Mouse (Mus musculus) CH12.LX (cell line): ENCODE data around the gene 1300017J02Rik. TPM values are rescaled to one million over a fixed set of nuclear protein-coding genes. Genes with fewer than 3 reads are reported as not detected.
A peak's percentile ranks its signal among the peaks of the same experiment; 100 is the strongest.

Experiments
- DNase-seq: peaks from one replicate; pipeline ENCODE4 v3.0.0-alpha.2; 2013; ENCODE audit errors: extremely low read depth
- H3K27ac ChIP-seq: 2 replicates; pipeline ENCODE4 v1.5.1; 2012; ENCODE audit warnings: low read depth, mild to moderate bottlenecking, control low read depth, moderate library complexity; ENCODE audit not compliant: insufficient read depth
- H3K27me3 ChIP-seq: replicated peaks from 2 replicates; pipeline ENCODE3; 2012; ENCODE audit warnings: inconsistent platforms
- H3K36me3 ChIP-seq, 2 experiments: replicated peaks in 1 of 2; 2 replicates each; pipeline versions ENCODE3 to v1.6.1; 2012; ENCODE audit warnings: inconsistent platforms in 1 of 2, low read length in 1 of 2, mild to moderate bottlenecking in 1 of 2, mixed read lengths in 1 of 2, moderate library complexity in 1 of 2; ENCODE audit not compliant: control insufficient read depth in 1 of 2, insufficient read depth in 1 of 2
- H3K4me1 ChIP-seq, 2 experiments: 2 replicates each; pipeline ENCODE4 v1.6.1; 2012; ENCODE audit warnings: inconsistent platforms in 1 of 2, moderate library complexity in 1 of 2; ENCODE audit not compliant: insufficient read depth in 2 of 2, control insufficient read depth in 1 of 2
- H3K4me2 ChIP-seq: 2 replicates; pipeline ENCODE4 v1.6.1; 2012; ENCODE audit warnings: low read depth, mild to moderate bottlenecking, control low read depth; ENCODE audit not compliant: poor library complexity, insufficient read depth, severe bottlenecking
- H3K4me3 ChIP-seq, 3 experiments: fragments of 150-350 bp in 1 of 3; sonication (generic) in 1 of 3; replicated peaks in 1 of 3; 2 replicates each; pipeline versions ENCODE3 to v1.5.1; 2011 to 2012; ENCODE audit warnings: low read depth in 2 of 3, low read length in 2 of 3, mild to moderate bottlenecking in 2 of 3, moderate library complexity in 2 of 3, control low read depth in 1 of 3, improper control_type of control experiment in 1 of 3, inconsistent platforms in 1 of 3, mixed read lengths in 1 of 3; ENCODE audit not compliant: poor library complexity in 1 of 3
- H3K79me2 ChIP-seq: replicated peaks from 2 replicates; pipeline ENCODE4 v1.6.1; 2012; ENCODE audit warnings: mild to moderate bottlenecking, moderate library complexity; ENCODE audit not compliant: control insufficient read depth, poor library complexity, insufficient read depth, severe bottlenecking; ENCODE audit errors: extremely low read depth
- H3K9ac ChIP-seq: 2 replicates; pipeline ENCODE4 v1.6.1; 2012; ENCODE audit warnings: low read depth, mild to moderate bottlenecking, control low read depth, moderate library complexity; ENCODE audit not compliant: insufficient read depth
- H3K9me3 ChIP-seq: replicated peaks from 2 replicates; pipeline ENCODE3; 2012; ENCODE audit warnings: low read length, inconsistent platforms, mixed read lengths
- BHLHE40 ChIP-seq: IDR thresholded peaks from 2 replicates; pipeline ENCODE4 v1.6.1; 2011; ENCODE audit warnings: mild to moderate bottlenecking, low read depth, low read length, improper control_type of control experiment
- CHD1 ChIP-seq: IDR thresholded peaks from 2 replicates; pipeline ENCODE4 v1.6.1; 2012; ENCODE audit warnings: low read depth, low read length, improper control_type of control experiment, inconsistent platforms
- CHD2 ChIP-seq: IDR thresholded peaks from 2 replicates; pipeline ENCODE4 v1.6.1; 2011; ENCODE audit warnings: low read length, improper control_type of control experiment
- CTCF ChIP-seq, 2 experiments: IDR thresholded peaks in 1 of 2; conservative IDR thresholded peaks in 1 of 2; 2 replicates each; pipeline ENCODE4 v1.5.1; 2011 to 2012; ENCODE audit warnings: low read depth in 2 of 2, low read length in 2 of 2, improper control_type of control experiment in 1 of 2, inconsistent platforms in 1 of 2, mild to moderate bottlenecking in 1 of 2, moderate library complexity in 1 of 2
- E2F4 ChIP-seq: IDR thresholded peaks from 2 replicates; pipeline ENCODE4 v1.6.1; 2011; ENCODE audit warnings: low read depth, low read length, improper control_type of control experiment; ENCODE audit not compliant: insufficient replicate concordance
- ELF1 ChIP-seq: IDR thresholded peaks from 2 replicates; pipeline ENCODE4 v1.6.1; 2014; ENCODE audit warnings: low read depth, mild to moderate bottlenecking, inconsistent platforms, low read length, improper control_type of control experiment
- ETS1 ChIP-seq: conservative IDR thresholded peaks from 2 replicates; pipeline ENCODE4 v1.6.1; 2012; ENCODE audit warnings: low read depth, mild to moderate bottlenecking, inconsistent platforms, low read length, improper control_type of control experiment, moderate library complexity
- GABPA ChIP-seq: IDR thresholded peaks from 2 replicates; pipeline ENCODE4 v1.6.1; 2012; ENCODE audit warnings: low read depth, low read length, improper control_type of control experiment, inconsistent platforms; ENCODE audit not compliant: insufficient replicate concordance
- HCFC1 ChIP-seq: IDR thresholded peaks from 2 replicates; pipeline ENCODE4 v1.6.1; 2012; ENCODE audit warnings: low read depth, mild to moderate bottlenecking, inconsistent platforms, low read length, improper control_type of control experiment
- IRF4 ChIP-seq: IDR thresholded peaks from 2 replicates; pipeline ENCODE4 v1.6.1; 2014; ENCODE audit warnings: low read depth, mild to moderate bottlenecking, inconsistent platforms, low read length, improper control_type of control experiment
- JUN ChIP-seq: IDR thresholded peaks from 2 replicates; pipeline ENCODE4 v1.6.1; 2011; ENCODE audit warnings: low read depth, mild to moderate bottlenecking, low read length, improper control_type of control experiment, moderate library complexity; ENCODE audit not compliant: insufficient read depth
- KAT2A ChIP-seq: IDR thresholded peaks from 2 replicates; pipeline ENCODE4 v1.6.1; 2012; ENCODE audit warnings: low read length, improper control_type of control experiment, inconsistent platforms; ENCODE audit not compliant: insufficient replicate concordance
- MAFK ChIP-seq: IDR thresholded peaks from 2 replicates; pipeline ENCODE4 v1.6.1; 2011; ENCODE audit warnings: low read length, improper control_type of control experiment; ENCODE audit not compliant: insufficient replicate concordance
- MAZ ChIP-seq: IDR thresholded peaks from 2 replicates; pipeline ENCODE4 v1.6.1; 2012; ENCODE audit warnings: low read depth, mild to moderate bottlenecking, inconsistent platforms, low read length, improper control_type of control experiment, moderate library complexity
- MEF2A ChIP-seq: IDR thresholded peaks from 2 replicates; pipeline ENCODE4 v1.6.1; 2014; ENCODE audit warnings: low read depth, mild to moderate bottlenecking, inconsistent platforms, low read length, improper control_type of control experiment, borderline replicate concordance
- NRF1 ChIP-seq: IDR thresholded peaks from 2 replicates; pipeline ENCODE4 v1.6.1; 2014; ENCODE audit warnings: low read depth, mild to moderate bottlenecking, inconsistent platforms, low read length, improper control_type of control experiment, moderate library complexity
- PAX5 ChIP-seq: IDR thresholded peaks from 2 replicates; pipeline ENCODE4 v1.6.1; 2012; ENCODE audit warnings: low read length, inconsistent platforms, mixed read lengths
- POLR2A ChIP-seq: IDR thresholded peaks from 2 replicates; pipeline ENCODE4 v1.6.1; 2011; ENCODE audit warnings: low read depth, mild to moderate bottlenecking, improper control_type of control experiment, low read length
- RAD21 ChIP-seq: IDR thresholded peaks from 2 replicates; pipeline ENCODE4 v1.6.1; 2011; ENCODE audit warnings: low read depth, mild to moderate bottlenecking, low read length, improper control_type of control experiment, moderate library complexity
- SIN3A ChIP-seq: IDR thresholded peaks from 2 replicates; pipeline ENCODE4 v1.6.1; 2012; ENCODE audit warnings: low read length, improper control_type of control experiment, inconsistent platforms
- SMC3 ChIP-seq: IDR thresholded peaks from 2 replicates; pipeline ENCODE4 v1.6.1; 2011; ENCODE audit warnings: low read depth, low read length, improper control_type of control experiment
- UBTF ChIP-seq: IDR thresholded peaks from 2 replicates; pipeline ENCODE4 v1.6.1; 2012; ENCODE audit warnings: low read depth, mild to moderate bottlenecking, inconsistent platforms, low read length, improper control_type of control experiment, moderate library complexity
- USF1 ChIP-seq: IDR thresholded peaks from 2 replicates; pipeline ENCODE4 v1.6.1; 2014; ENCODE audit warnings: low read depth, mild to moderate bottlenecking, inconsistent platforms, low read length, improper control_type of control experiment
- USF2 ChIP-seq: conservative IDR thresholded peaks from 2 replicates; pipeline ENCODE4 v1.6.1; 2011; ENCODE audit warnings: low read depth, low read length, improper control_type of control experiment
- ZC3H11A ChIP-seq: IDR thresholded peaks from 2 replicates; pipeline ENCODE4 v1.6.1; 2012; ENCODE audit warnings: low read depth, mild to moderate bottlenecking, inconsistent platforms, low read length, improper control_type of control experiment
- ZMIZ1 ChIP-seq: IDR thresholded peaks from 2 replicates; pipeline ENCODE4 v1.6.1; 2012; ENCODE audit warnings: low read depth, mild to moderate bottlenecking, inconsistent platforms, low read length, improper control_type of control experiment
- ZNF384 ChIP-seq: IDR thresholded peaks from 2 replicates; pipeline ENCODE4 v1.6.1; 2012; ENCODE audit warnings: low read depth, low read length, improper control_type of control experiment, inconsistent platforms
- dilution Hi-C: fragments of 300-500 bp; cut with MboI; formaldehyde crosslinking; loops from 2 replicates; pipeline ENCODE4 v1.14.3; 2020; ENCODE audit warnings: low sequenced_read_pairs; ENCODE audit not compliant: extremely low pct_unique_long_range_greater_than_20kb, extremely low pct_ligation_motif_present
- in situ Hi-C: fragments of 300-500 bp; cut with MboI; formaldehyde crosslinking; loops from 3 replicates; pipeline ENCODE4 v1.14.3; 2019; ENCODE audit warnings: low sequenced_read_pairs, low pct_ligation_motif_present, low pct_unique_long_range_greater_than_20kb, mixed read lengths
- polyA plus RNA-seq: library from polyadenylated mRNA; unstranded; fragments of >175 nt; gene quantifications from 2 replicates; pipeline ENCODE4 v1.2.1, GENCODE M21; 2012; ENCODE audit warnings: low read depth; ENCODE audit not compliant: insufficient read length
- total RNA-seq, 2 experiments: library from RNA; depleted of rRNA; stranded (reverse); fragments of 300-350 nt in 1 of 2; fragments of >200 nt in 1 of 2; gene quantifications; 2 replicates each; pipeline ENCODE4 v1.2.3; 2012 to 2014

1300017J02Rik gene
- total and polyA plus RNA-seq, 3 experiments, result 0.59 to 0.81 TPM; not detected in 1

DNA sequence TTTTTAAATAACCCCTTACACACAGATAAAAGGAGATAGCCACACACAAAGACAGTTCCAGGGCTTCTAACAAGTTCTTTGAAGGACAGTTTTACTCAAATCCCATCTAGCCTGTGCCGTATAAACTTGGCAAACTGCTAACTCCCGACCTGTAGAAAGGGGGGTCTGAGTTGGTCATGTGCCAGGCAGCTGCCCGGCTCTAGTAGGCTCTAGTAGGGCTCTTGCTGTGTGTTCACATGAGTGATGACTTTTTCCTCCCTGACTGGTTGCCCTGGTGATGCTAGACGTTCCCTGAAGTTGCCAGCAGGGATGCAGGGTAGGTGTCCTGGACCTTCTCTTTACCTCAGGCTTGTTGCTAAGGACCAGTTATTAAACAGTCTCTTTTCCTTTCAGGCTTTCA, 33.8 kb downstream of the 1300017J02Rik start:
- H3K27me3 ChIP-seq, result peaks cover 2% of the 10 kb centered on the region
- H3K4me1 ChIP-seq, result no peaks in the 10 kb centered on the region
- dilution Hi-C loops, result no loop called here
- H3K36me3 ChIP-seq, result no peaks in the 10 kb centered on the region
- no peak overlapping the region for H3K4me3 ChIP-seq
- H3K9ac ChIP-seq, result no peak overlapping the region
- H3K4me2 ChIP-seq, result no peak overlapping the region
- in situ Hi-C loops, result no loop called here
- TF ChIP-seq RAD21 (no peak), JUN (no peak), USF2 (no peak), CHD1 (no peak), PAX5 (no peak), ZC3H11A (no peak), MEF2A (no peak), ZNF384 (no peak), CTCF (conservative IDR thresholded peaks at IDR 0.05 in 1 of 2, IDR thresholded peaks at IDR 0.05 in 1 of 2; ENCODE audit: low read depth in 2 of 2, low read length in 2 of 2) (no peak), GABPA (no peak), HCFC1 (no peak), USF1 (no peak)
- no peaks in the 10 kb centered on the region for H3K9me3 ChIP-seq
- no peak overlapping the region for H3K27ac ChIP-seq
- no peaks in the 10 kb centered on the region for H3K79me2 ChIP-seq
- no peak for DNase-seq

- H3K27me3 ChIP-seq, result peaks cover 6% of the 10 kb centered on the region
- TF ChIP-seq MAFK (no peak), GABPA (no peak), PAX5 (no peak), CTCF (conservative IDR thresholded peaks at IDR 0.05 in 1 of 2, IDR thresholded peaks at IDR 0.05 in 1 of 2; ENCODE audit: low read depth in 2 of 2, low read length in 2 of 2) (0 out of 4 replicates have a peak, but pooled peaks of 1 of the 2 experiments have one; percentile 24), SIN3A (no peak), ETS1 (no peak)
- TF ChIP-seq, all 38 proteins: peak for 1
- Histone ChIP-seq H3K36me3 (no peaks in the 10 kb centered on the region), H3K9ac (no peak overlapping the region), H3K27ac (no peak overlapping the region), H3K4me2 (no peak overlapping the region), H3K4me3 (no peak overlapping the region), H3K9me3 (peaks cover 4% of the 10 kb centered on the region), H3K79me2 (no peaks in the 10 kb centered on the region), H3K4me1 (no peaks in the 10 kb centered on the region)
- no peak for DNase-seq
- in situ Hi-C loops (no loop called here), dilution Hi-C loops (no loop called here)
Observed at GRCm38 (mm10) chr9:103265778-103266177, 39.1 kb downstream of the 1300017J02Rik start.

- no peak overlapping the region for H3K27ac ChIP-seq
- no peak for DNase-seq
- dilution Hi-C loops, result no loop called here
- H3K9ac ChIP-seq, result no peak overlapping the region
- no peaks in the 10 kb centered on the region for H3K79me2 ChIP-seq
- in situ Hi-C loops, result no loop called here
- no peak overlapping the region for H3K4me3 ChIP-seq
- no peaks in the 10 kb centered on the region for H3K36me3 ChIP-seq
- no peaks in the 10 kb centered on the region for H3K27me3 ChIP-seq
- H3K4me2 ChIP-seq, result no peak overlapping the region
- H3K9me3 ChIP-seq, result peaks cover 5% of the 10 kb centered on the region
- no peaks in the 10 kb centered on the region for H3K4me1 ChIP-seq
- no peak for TF ChIP-seq UBTF
- TF ChIP-seq MAZ, result no peak
- no peak for TF ChIP-seq POLR2A
- no peak for TF ChIP-seq KAT2A
- TF ChIP-seq USF1, result no peak
- TF ChIP-seq SMC3, result no peak
- TF ChIP-seq CHD1, result no peak
- no peak for TF ChIP-seq ZNF384
- TF ChIP-seq GABPA, result no peak
- no peak for TF ChIP-seq BHLHE40
- TF ChIP-seq ELF1, result no peak
- no peak for TF ChIP-seq ZMIZ1
- no peak for TF ChIP-seq NRF1
- TF ChIP-seq CHD2, result no peak
- no peak for TF ChIP-seq PAX5
- no peak for TF ChIP-seq HCFC1
- no peak for TF ChIP-seq E2F4
- no peak for TF ChIP-seq IRF4
Observed at GRCm38 (mm10) chr9:103252906-103253305, 52.0 kb downstream of the 1300017J02Rik start.
